Mouse (Mus musculus) embryonic fibroblast, embryonic 13.5 days (primary cell): ENCODE measurements around the gene Gm21964.

Experiments used
- CTCF ChIP-seq: IDR thresholded peaks from 2 replicates; pipeline ENCODE4 v1.5.1; 2011; ENCODE audit warnings: mild to moderate bottlenecking, control low read depth, low read length, moderate library complexity, borderline replicate concordance; ENCODE audit not compliant: insufficient read depth
- POLR2A ChIP-seq: IDR thresholded peaks from 2 replicates; pipeline ENCODE4 v1.6.1; 2011; ENCODE audit warnings: low read depth, mild to moderate bottlenecking, control low read depth, low read length, moderate library complexity

DNA sequence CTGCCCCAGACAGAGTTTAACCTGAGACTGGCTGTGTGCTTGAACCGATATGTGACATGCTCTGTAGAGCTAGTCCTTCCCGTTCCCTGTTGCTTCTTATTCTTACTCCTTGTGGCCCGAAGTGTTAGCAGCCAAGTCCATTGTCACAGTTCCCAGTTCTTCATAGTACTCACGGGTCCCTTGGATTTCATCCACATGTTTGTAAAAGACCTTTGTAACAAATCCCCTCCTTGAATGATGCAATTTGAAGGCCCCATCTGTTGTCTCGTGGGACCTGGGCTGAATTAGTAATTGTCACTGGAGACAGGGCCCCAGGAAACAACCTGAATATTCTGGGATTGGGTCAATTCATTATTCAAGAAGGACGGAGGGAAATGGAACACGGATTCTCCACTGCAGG lies 34.5 kb downstream of the Gm21964 start:
- TF ChIP-seq CTCF (no peak), POLR2A (no peak)
